In the genomic region with DNA sequence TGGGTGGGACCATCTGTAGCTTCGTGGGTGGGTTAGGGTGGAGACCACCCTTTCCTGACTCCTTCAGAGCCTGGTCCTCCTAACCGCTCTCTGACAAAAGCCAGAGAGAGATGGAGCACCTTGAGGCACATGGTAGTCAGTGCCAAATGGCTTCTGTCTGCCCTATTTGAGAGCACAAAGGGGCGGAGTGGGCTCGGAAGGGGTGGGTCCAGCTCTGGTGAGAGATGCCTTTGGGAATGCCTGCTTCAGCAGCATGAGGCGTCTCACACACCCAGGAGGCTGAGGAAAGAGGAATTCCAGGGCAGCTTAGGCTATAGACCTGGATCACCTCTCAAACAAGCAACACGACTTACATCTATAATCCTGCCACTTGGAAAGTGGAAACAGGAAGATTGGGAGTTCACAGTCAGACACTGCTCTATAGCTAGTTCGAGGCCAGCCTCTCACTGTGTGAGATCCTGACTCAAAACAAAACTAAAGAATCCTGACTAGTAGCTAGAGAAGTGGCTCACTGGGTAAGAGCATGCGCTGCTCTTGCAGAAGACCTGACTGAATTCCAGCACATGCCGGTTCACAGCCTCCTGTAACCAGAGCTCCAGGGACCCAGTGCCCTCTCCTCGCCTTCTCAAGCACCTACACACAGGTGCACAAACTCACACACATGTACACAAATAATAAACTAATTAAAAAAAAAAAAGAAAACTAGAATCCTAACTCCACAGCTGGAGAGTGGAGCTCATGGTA, we compare ENCODE assay signal across 11 mouse cellular contexts. TPM values are rescaled to one million over a fixed set of nuclear protein-coding genes. Genes with fewer than 3 reads are reported as not detected.
DNase-seq lines count a peak whose midpoint lies in the region; ATAC-seq and TF ChIP-seq lines count a peak whose summit lies in the region.
"Had no signal": no experiment of that assay in that cellular context is flagged by ENCODE, and none has a peak within 500 bp of the region (broad histone marks: within the 10 kb centered on the region; RNA-seq: fewer than 3 reads in every experiment).

No protein-coding gene starts in this region.

- H3K9ac ChIP-seq in hindbrain, embryonic 11.5 days (ENCODE audit: low read depth, low read length) = no peak overlapping the region
- H3K9ac ChIP-seq in neural tube, embryonic 12.5 days = no peak overlapping the region

- H3K4me1 ChIP-seq in hindbrain, embryonic 11.5 days (replicated peaks; ENCODE audit: control insufficient read depth, insufficient read depth, low read length) = peaks cover 6% of the 10 kb centered on the region
- H3K4me1 ChIP-seq in neural tube, embryonic 12.5 days = peaks cover 29% of the 10 kb centered on the region

- H3K4me2 ChIP-seq in hindbrain, embryonic 11.5 days (replicated peaks; ENCODE audit: low read depth, low read length) = no peak overlapping the region
- H3K4me2 ChIP-seq in neural tube, embryonic 12.5 days (replicated peaks) = no peak overlapping the region
- H3K4me2 ChIP-seq: heart, embryonic 13.5 days had no signal

- no peak for DNase-seq in layer of hippocampus, adult 2 months (ENCODE audit: low spot score in 2 of 2)
- no peak for DNase-seq in layer of hippocampus, adult 9-11 months
- DNase-seq in ZHBTc4 (ENCODE audit: low read depth, low spot score) = peak; percentile 79
- no peak for DNase-seq in hindbrain, embryonic 11.5 days (ENCODE audit: low spot score)
- no peak for DNase-seq in kidney, postnatal 4 days
- no peak for DNase-seq in layer of hippocampus, adult 8-10 months (ENCODE audit: low spot score in 2 of 2)
- DNase-seq in left cerebral cortex, adult 11 months (ENCODE audit: low spot score) = no peak
- DNase-seq: lung, adult 18-20 months had no signal

- no peak for ATAC-seq in hindbrain, embryonic 11.5 days (ENCODE audit: low FRiP score)
- no peak for ATAC-seq in neural tube, embryonic 12.5 days (ENCODE audit: low FRiP score, low read depth)

- H3K27me3 ChIP-seq in hindbrain, embryonic 11.5 days (ENCODE audit: control insufficient read depth, insufficient read depth, low read length) = no peaks in the 10 kb centered on the region
- no peaks in the 10 kb centered on the region for H3K27me3 ChIP-seq in neural tube, embryonic 12.5 days (replicated peaks)
- H3K27me3 ChIP-seq: heart, embryonic 13.5 days had no signal

- no peak for TF ChIP-seq CTCF in layer of hippocampus, adult 2 months (conservative IDR thresholded peaks at IDR 0.05)

- H3K9me3 ChIP-seq in hindbrain, embryonic 11.5 days (ENCODE audit: control insufficient read depth, low read length) = no peaks in the 10 kb centered on the region
- no peaks in the 10 kb centered on the region for H3K9me3 ChIP-seq in neural tube, embryonic 12.5 days

- peak overlapping the region; percentile 78; the same call in 1 of the 2 replicates for H3K27ac ChIP-seq in layer of hippocampus, adult 2 months
- peak overlapping the region; percentile 91 for H3K27ac ChIP-seq in hindbrain, embryonic 11.5 days (ENCODE audit: low read depth, low read length)
- 0 out of 2 replicates have a peak overlapping the region, but pooled peaks have one; percentile 4 for H3K27ac ChIP-seq in neural tube, embryonic 12.5 days
- H3K27ac ChIP-seq: heart, embryonic 13.5 days had no signal

- no peak overlapping the region for H3K4me3 ChIP-seq in layer of hippocampus, adult 2 months
- no peak overlapping the region for H3K4me3 ChIP-seq in hindbrain, embryonic 11.5 days (ENCODE audit: low read depth, low read length)
- H3K4me3 ChIP-seq in neural tube, embryonic 12.5 days = no peak overlapping the region
- H3K4me3 ChIP-seq: heart, embryonic 13.5 days; megakaryocyte, embryonic 14.5 days had no signal

- WGBS in hindbrain, embryonic 11.5 days = 51% methylated on average over 10 of the region's 10 CpGs
- 47% methylated on average over 10 of the region's 10 CpGs for WGBS in neural tube, embryonic 12.5 days

- no peaks in the 10 kb centered on the region for H3K36me3 ChIP-seq in hindbrain, embryonic 11.5 days (ENCODE audit: control insufficient read depth, insufficient read depth, low read length)
- peaks cover 20% of the 10 kb centered on the region for H3K36me3 ChIP-seq in neural tube, embryonic 12.5 days
- H3K36me3 ChIP-seq: heart, embryonic 13.5 days had no signal

RNA-seq across cellular contexts. Expression of gene Ier2, which starts 28.6 kb away (rescaled TPM):
- total RNA-seq in layer of hippocampus, adult 2 months (2021) = 1 to 10 TPM; 5.1 to 7.2 TPM
- 60.5 and 61.5 TPM in 2 replicates for polyA plus RNA-seq in hindbrain, embryonic 11.5 days (2014; fragmentation: Nextera tagmentation; extraction: Ambion mirVana)
- 72.4 and 72.8 TPM in 2 replicates for polyA plus RNA-seq in neural tube, embryonic 12.5 days (2016; fragmentation: Nextera tagmentation; extraction: Ambion mirVana)
- 10 to 100 TPM in 1 of 4 experiments, 1 to 10 TPM in 3; 7.0 to 10.2 (median 9.3) TPM for total RNA-seq in layer of hippocampus, adult 8-10 months (2022)

RNA-seq across cellular contexts. Expression of gene Trmt1, which starts 52.1 kb away (rescaled TPM):
- 100 to 1,000 TPM; 109 to 113 TPM for total RNA-seq in layer of hippocampus, adult 2 months (2021)
- polyA plus RNA-seq in hindbrain, embryonic 11.5 days (2014; fragmentation: Nextera tagmentation; extraction: Ambion mirVana) = 47.9 and 51.1 TPM in 2 replicates
- 58.5 and 59.1 TPM in 2 replicates for polyA plus RNA-seq in neural tube, embryonic 12.5 days (2016; fragmentation: Nextera tagmentation; extraction: Ambion mirVana)
- 100 to 1,000 TPM in 2 of 4 experiments, 10 to 100 TPM in 2; 91.6 to 133 (median 103) TPM for total RNA-seq in layer of hippocampus, adult 8-10 months (2022)

RNA-seq across cellular contexts. Expression of gene Nacc1, which starts 53.6 kb away (rescaled TPM):
- total RNA-seq in layer of hippocampus, adult 2 months (2021) = 10 to 100 TPM; 91.8 to 93.9 TPM
- polyA plus RNA-seq in hindbrain, embryonic 11.5 days (2014; fragmentation: Nextera tagmentation; extraction: Ambion mirVana) = 19.7 and 20.5 TPM in 2 replicates
- 17.2 and 19.2 TPM in 2 replicates for polyA plus RNA-seq in neural tube, embryonic 12.5 days (2016; fragmentation: Nextera tagmentation; extraction: Ambion mirVana)
- 10 to 100 TPM; 86.2 to 91.2 (median 87.6) TPM for total RNA-seq in layer of hippocampus, adult 8-10 months (2022)

Comparison
In these comparisons a context has a peak if more than half of its experiments do, and no peak if none do; other contexts are left out.
1. H3K27ac ChIP-seq: peak in every context shown above with its lines; median percentile 91 in hindbrain, embryonic 11.5 days; 78 in layer of hippocampus, adult 2 months; 4 in neural tube, embryonic 12.5 days.